Mouse (Mus musculus): ENCODE results near the gene Dst.

- TF ChIP-seq CTCF (IDR thresholded peaks at IDR 0.05; ENCODE audit: insufficient read depth, low read depth, low read length): no peak
- TF ChIP-seq POLR2A (IDR thresholded peaks at IDR 0.05; ENCODE audit: insufficient read depth, low read depth, low read length): no peak
Measured at GRCm38 (mm10) chr1:34237211-34237610, 329.2 kb downstream of the Dst start.
